Mouse (Mus musculus) ovary, postnatal 14 days (tissue): ENCODE measurements at regions not wholly inside any gene's neighbourhood (a gene's known extent, or its start where the extent isn't known, plus 50 kb on each side); places are given as distances from the start of the nearest gene placed in this dataset.

Experiments
- DNase-seq: peaks from one replicate; pipeline ENCODE4 v3.0.0; 2022; ENCODE audit warnings: low spot score

- DNase-seq: no peak
These were observed 151.4 kb upstream of the Eomes start for GRCm38 (mm10) chr9:118326656-118327055.

- DNase-seq: no peak
These were observed 150.1 kb upstream of the Eomes start for GRCm38 (mm10) chr9:118327904-118328303.

- no peak for DNase-seq
These were observed 136.6 kb upstream of the Eomes start for GRCm38 (mm10) chr9:118341401-118341800.

- DNase-seq: no peak
These were observed 123.1 kb upstream of the Eomes start for GRCm38 (mm10) chr9:118354911-118355310.

- DNase-seq: no peak
These were observed 120.6 kb upstream of the Eomes start for GRCm38 (mm10) chr9:118357406-118357805.

GRCm38 (mm10) chr9:118363929-118364328 lies 114.1 kb upstream of the Eomes start:
- no peak for DNase-seq

GRCm38 (mm10) chr9:118365431-118365830 lies 112.6 kb upstream of the Eomes start:
- DNase-seq: no peak

- no peak for DNase-seq
These were observed 110.7 kb upstream of the Eomes start for GRCm38 (mm10) chr9:118367314-118367713.

GRCm38 (mm10) chr9:118370581-118370980 lies 107.4 kb upstream of the Eomes start:
- peak; percentile 9 for DNase-seq

GRCm38 (mm10) chr9:118374680-118375079 lies 103.3 kb upstream of the Eomes start:
- DNase-seq: no peak

GRCm38 (mm10) chr9:118379055-118379454 lies 99.0 kb upstream of the Eomes start:
- DNase-seq: no peak

- no peak for DNase-seq
These were observed 95.5 kb upstream of the Eomes start for GRCm38 (mm10) chr9:118382532-118382931.

- DNase-seq: no peak
These were observed 93.4 kb upstream of the Eomes start for GRCm38 (mm10) chr9:118384610-118385009.

GRCm38 (mm10) chr9:118387631-118388030 lies 90.4 kb upstream of the Eomes start:
- no peak for DNase-seq

- DNase-seq: no peak
These were observed 88.3 kb upstream of the Eomes start for GRCm38 (mm10) chr9:118389481-118390334.

GRCm38 (mm10) chr9:118390679-118391078 lies 87.3 kb upstream of the Eomes start:
- DNase-seq: no peak

- no peak for DNase-seq
These were observed 86.3 kb upstream of the Eomes start for GRCm38 (mm10) chr9:118391715-118392114.

- DNase-seq: no peak
These were observed 85.2 kb upstream of the Eomes start for GRCm38 (mm10) chr9:118392796-118393195.

- no peak for DNase-seq
These were observed 84.4 kb upstream of the Eomes start for GRCm38 (mm10) chr9:118393567-118393966.

- DNase-seq: no peak
These were observed 81.5 kb upstream of the Eomes start for GRCm38 (mm10) chr9:118396425-118397053.

- DNase-seq: no peak
These were observed 77.5 kb upstream of the Eomes start for GRCm38 (mm10) chr9:118400520-118400919.

- no peak for DNase-seq
These were observed 76.8 kb upstream of the Eomes start for GRCm38 (mm10) chr9:118401170-118401569.

GRCm38 (mm10) chr9:118404867-118405266 lies 73.1 kb upstream of the Eomes start:
- no peak for DNase-seq
